Mouse (Mus musculus): Measurements from ENCODE around the gene AU040320. TPM values are rescaled to one million over a fixed set of nuclear protein-coding genes. Genes with fewer than 3 reads are reported as not detected.
A peak's percentile ranks its signal among the peaks of the same experiment; 100 is the strongest.

Gene AU040320
- polyA plus RNA-seq, 1 experiment from 2014 or later = 18.8 TPM

GRCm38 (mm10) chr4:126770831-126771230 lies 17.5 kb downstream of the AU040320 start:
- ATAC-seq (ENCODE audit: low read depth) (no peak), DNase-seq (ENCODE audit: low spot score) (no peak)
- 73% methylated on average over 4 of the region's 4 CpGs for WGBS
- H3K4me3 ChIP-seq (ENCODE audit: low read depth, low read length) = no peak overlapping the region
- no peaks in the 10 kb centered on the region for H3K4me1 ChIP-seq (ENCODE audit: control insufficient read depth, insufficient read depth, low read length)
- no peak overlapping the region for H3K4me2 ChIP-seq (ENCODE audit: low read depth, low read length)
- H3K27ac ChIP-seq (replicated peaks; ENCODE audit: low read depth, low read length) = no peak overlapping the region
- no peaks in the 10 kb centered on the region for H3K27me3 ChIP-seq (replicated peaks; ENCODE audit: control insufficient read depth, insufficient read depth, low read length)
- no peak overlapping the region for H3K9ac ChIP-seq (ENCODE audit: low read depth, low read length)
- no peaks in the 10 kb centered on the region for H3K9me3 ChIP-seq (ENCODE audit: control insufficient read depth, low read length)
- H3K36me3 ChIP-seq (ENCODE audit: control insufficient read depth, insufficient read depth, low read length) = 0 out of 2 replicates have a peak, but pooled peaks cover 3% of the 10 kb centered on the region

GRCm38 (mm10) chr4:126773871-126774270 lies 20.5 kb downstream of the AU040320 start:
- no peak for DNase-seq (ENCODE audit: low spot score)
- no peaks in the 10 kb centered on the region for H3K36me3 ChIP-seq (ENCODE audit: control insufficient read depth, insufficient read depth, low read length)
- H3K4me3 ChIP-seq (ENCODE audit: low read depth, low read length) = no peak overlapping the region
- 0 out of 2 replicates have a peak, but pooled peaks cover 3% of the 10 kb centered on the region for H3K4me1 ChIP-seq (ENCODE audit: control insufficient read depth, insufficient read depth, low read length)
- no peaks in the 10 kb centered on the region for H3K9me3 ChIP-seq (ENCODE audit: control insufficient read depth, low read length)
- H3K27me3 ChIP-seq (replicated peaks; ENCODE audit: control insufficient read depth, insufficient read depth, low read length) = no peaks in the 10 kb centered on the region
- no peak overlapping the region for H3K27ac ChIP-seq (replicated peaks; ENCODE audit: low read depth, low read length)
- ATAC-seq (ENCODE audit: low read depth) = no peak
- H3K9ac ChIP-seq (ENCODE audit: low read depth, low read length) = no peak overlapping the region
- no peak overlapping the region for H3K4me2 ChIP-seq (ENCODE audit: low read depth, low read length)
- WGBS = 87% methylated on average over 6 of the region's 6 CpGs

GRCm38 (mm10) chr4:126775182-126775581 lies 21.8 kb downstream of the AU040320 start:
- no peak for DNase-seq (ENCODE audit: low spot score)
- no peak for ATAC-seq (ENCODE audit: low read depth)
- Histone ChIP-seq H3K4me1 (ENCODE audit: control insufficient read depth, insufficient read depth, low read length) (peaks cover 11% of the 10 kb centered on the region; the same call in 1 of the 2 replicates), H3K27ac (replicated peaks; ENCODE audit: low read depth, low read length) (no peak overlapping the region), H3K36me3 (ENCODE audit: control insufficient read depth, insufficient read depth, low read length) (no peaks in the 10 kb centered on the region), H3K4me3 (ENCODE audit: low read depth, low read length) (no peak overlapping the region), H3K9ac (ENCODE audit: low read depth, low read length) (no peak overlapping the region), H3K9me3 (ENCODE audit: control insufficient read depth, low read length) (no peaks in the 10 kb centered on the region), H3K27me3 (replicated peaks; ENCODE audit: control insufficient read depth, insufficient read depth, low read length) (no peaks in the 10 kb centered on the region), H3K4me2 (ENCODE audit: low read depth, low read length) (no peak overlapping the region)
- WGBS = 48% methylated on average over 1 of the region's 1 CpGs

GRCm38 (mm10) chr4:126779148-126779581 lies 25.8 kb downstream of the AU040320 start:
- no peak overlapping the region; the same call in 1 of the 2 replicates for H3K27ac ChIP-seq (replicated peaks; ENCODE audit: low read depth, low read length)
- no peaks in the 10 kb centered on the region for H3K27me3 ChIP-seq (replicated peaks; ENCODE audit: control insufficient read depth, insufficient read depth, low read length)
- H3K4me2 ChIP-seq (ENCODE audit: low read depth, low read length) = 0 out of 2 replicates have a peak overlapping the region, but pooled peaks have one; percentile 2
- H3K4me3 ChIP-seq (ENCODE audit: low read depth, low read length) = no peak overlapping the region
- peak; percentile 17 for DNase-seq (ENCODE audit: low spot score)
- no peaks in the 10 kb centered on the region for H3K9me3 ChIP-seq (ENCODE audit: control insufficient read depth, low read length)
- ATAC-seq (ENCODE audit: low read depth) = no peak
- peaks cover 17% of the 10 kb centered on the region for H3K4me1 ChIP-seq (ENCODE audit: control insufficient read depth, insufficient read depth, low read length)
- no peak overlapping the region for H3K9ac ChIP-seq (ENCODE audit: low read depth, low read length)
- H3K36me3 ChIP-seq (ENCODE audit: control insufficient read depth, insufficient read depth, low read length) = no peaks in the 10 kb centered on the region
- WGBS = 41% methylated on average over 8 of the region's 8 CpGs

GRCm38 (mm10) chr4:126779826-126780775 lies 26.8 kb downstream of the AU040320 start:
- Histone ChIP-seq H3K4me2 (ENCODE audit: low read depth, low read length) (no peak overlapping the region), H3K27ac (replicated peaks; ENCODE audit: low read depth, low read length) (no peak overlapping the region), H3K4me1 (ENCODE audit: control insufficient read depth, insufficient read depth, low read length) (peaks cover 17% of the 10 kb centered on the region), H3K9ac (ENCODE audit: low read depth, low read length) (0 out of 2 replicates have a peak overlapping the region, but pooled peaks have one; percentile 6), H3K4me3 (ENCODE audit: low read depth, low read length) (no peak overlapping the region), H3K9me3 (ENCODE audit: control insufficient read depth, low read length) (no peaks in the 10 kb centered on the region), H3K27me3 (replicated peaks; ENCODE audit: control insufficient read depth, insufficient read depth, low read length) (no peaks in the 10 kb centered on the region), H3K36me3 (ENCODE audit: control insufficient read depth, insufficient read depth, low read length) (no peaks in the 10 kb centered on the region)
- DNase-seq (ENCODE audit: low spot score) = no peak
- no peak for ATAC-seq (ENCODE audit: low read depth)
- WGBS = 63% methylated on average over 12 of the region's 12 CpGs

- no peak overlapping the region for H3K4me2 ChIP-seq (ENCODE audit: low read depth, low read length)
- DNase-seq (ENCODE audit: low spot score) (no peak), ATAC-seq (ENCODE audit: low read depth) (no peak)
- 59% methylated on average over 3 of the region's 3 CpGs for WGBS
- peaks cover 17% of the 10 kb centered on the region for H3K4me1 ChIP-seq (ENCODE audit: control insufficient read depth, insufficient read depth, low read length)
- no peak overlapping the region for H3K27ac ChIP-seq (replicated peaks; ENCODE audit: low read depth, low read length)
- H3K9me3 ChIP-seq (ENCODE audit: control insufficient read depth, low read length) = no peaks in the 10 kb centered on the region
- H3K36me3 ChIP-seq (ENCODE audit: control insufficient read depth, insufficient read depth, low read length) = no peaks in the 10 kb centered on the region; the same call in 1 of the 2 replicates
- H3K9ac ChIP-seq (ENCODE audit: low read depth, low read length) = no peak overlapping the region
- no peak overlapping the region for H3K4me3 ChIP-seq (ENCODE audit: low read depth, low read length)
- H3K27me3 ChIP-seq (replicated peaks; ENCODE audit: control insufficient read depth, insufficient read depth, low read length) = no peaks in the 10 kb centered on the region
These were observed 28.5 kb downstream of the AU040320 start for GRCm38 (mm10) chr4:126781871-126782270.

GRCm38 (mm10) chr4:126782512-126782911 lies 29.2 kb downstream of the AU040320 start:
- ATAC-seq (ENCODE audit: low read depth) (no peak), DNase-seq (ENCODE audit: low spot score) (peak; percentile 20)
- Histone ChIP-seq H3K4me2 (ENCODE audit: low read depth, low read length) (no peak overlapping the region), H3K27ac (replicated peaks; ENCODE audit: low read depth, low read length) (no peak overlapping the region), H3K27me3 (replicated peaks; ENCODE audit: control insufficient read depth, insufficient read depth, low read length) (no peaks in the 10 kb centered on the region), H3K4me1 (ENCODE audit: control insufficient read depth, insufficient read depth, low read length) (peaks cover 17% of the 10 kb centered on the region), H3K9me3 (ENCODE audit: control insufficient read depth, low read length) (no peaks in the 10 kb centered on the region), H3K36me3 (ENCODE audit: control insufficient read depth, insufficient read depth, low read length) (no peaks in the 10 kb centered on the region; the same call in 1 of the 2 replicates), H3K9ac (ENCODE audit: low read depth, low read length) (no peak overlapping the region), H3K4me3 (ENCODE audit: low read depth, low read length) (no peak overlapping the region)
- 59% methylated on average over 8 of the region's 8 CpGs for WGBS

GRCm38 (mm10) chr4:126782996-126783395 lies 29.7 kb downstream of the AU040320 start:
- H3K4me1 ChIP-seq (ENCODE audit: control insufficient read depth, insufficient read depth, low read length) = peaks cover 17% of the 10 kb centered on the region
- DNase-seq (ENCODE audit: low spot score) = peak; percentile 27
- H3K9me3 ChIP-seq (ENCODE audit: control insufficient read depth, low read length) = no peaks in the 10 kb centered on the region
- no peak for ATAC-seq (ENCODE audit: low read depth)
- no peak overlapping the region for H3K4me3 ChIP-seq (ENCODE audit: low read depth, low read length)
- no peak overlapping the region for H3K4me2 ChIP-seq (ENCODE audit: low read depth, low read length)
- WGBS = 58% methylated on average over 8 of the region's 8 CpGs
- H3K9ac ChIP-seq (ENCODE audit: low read depth, low read length) = no peak overlapping the region
- H3K36me3 ChIP-seq (ENCODE audit: control insufficient read depth, insufficient read depth, low read length) = no peaks in the 10 kb centered on the region; the same call in 1 of the 2 replicates
- peak overlapping the region; percentile 46; the same call in 1 of the 2 replicates for H3K27ac ChIP-seq (replicated peaks; ENCODE audit: low read depth, low read length)
- H3K27me3 ChIP-seq (replicated peaks; ENCODE audit: control insufficient read depth, insufficient read depth, low read length) = no peaks in the 10 kb centered on the region
